Mouse (Mus musculus) stomach, embryonic 15.5 days (tissue): ENCODE measurements around the gene Ebpl. TPM values are rescaled to one million over a fixed set of nuclear protein-coding genes. Genes with fewer than 3 reads are reported as not detected.
"Not testable (repeated sequence)": the region's sequence is repeated elsewhere in the genome, so short reads cannot be mapped to it uniquely, and the experiment has no call there.

Experiments
- ATAC-seq: fragments of 200-750 bp; cut with Nextera tagmentation; 2 replicates; pipeline ENCODE4 v1.8.0; 2017; ENCODE audit warnings: low read depth, moderate number of reproducible peaks, moderate TSS enrichment; ENCODE audit not compliant: insufficient read depth, low FRiP score
- H3K27ac ChIP-seq: fragments of 300-500 bp; sonication (generic); 2 replicates; pipeline ENCODE4 v1.5.1; 2015; ENCODE audit warnings: mild to moderate bottlenecking, inconsistent platforms
- H3K27me3 ChIP-seq: fragments of 300-500 bp; sonication (generic); replicated peaks from 2 replicates; pipeline ENCODE4 v1.6.1; 2015; ENCODE audit warnings: inconsistent platforms
- H3K36me3 ChIP-seq: fragments of 300-500 bp; sonication (generic); 2 replicates; pipeline ENCODE4 v1.6.1; 2015; ENCODE audit warnings: inconsistent platforms
- H3K4me1 ChIP-seq: fragments of 300-500 bp; sonication (generic); 2 replicates; pipeline ENCODE4 v1.6.1; 2015; ENCODE audit warnings: inconsistent platforms
- H3K4me2 ChIP-seq: fragments of 300-500 bp; sonication (generic); 2 replicates; pipeline ENCODE4 v1.6.1; 2015; ENCODE audit warnings: mild to moderate bottlenecking, inconsistent platforms
- H3K4me3 ChIP-seq: fragments of 300-500 bp; sonication (generic); replicated peaks from 2 replicates; pipeline ENCODE4 v1.5.1; 2015; ENCODE audit warnings: inconsistent platforms
- H3K9ac ChIP-seq: fragments of 300-500 bp; sonication (generic); 2 replicates; pipeline ENCODE4 v1.6.1; 2015; ENCODE audit warnings: inconsistent platforms
- H3K9me3 ChIP-seq: fragments of 300-500 bp; sonication (generic); 2 replicates; pipeline ENCODE4 v1.6.1; 2016; ENCODE audit warnings: inconsistent platforms
- WGBS: fragments of 180-500 bp; shearing (Covaris S2); methylation state at CpG from one replicate; pipeline ENCODE4 v1.1.7; 2015; 5-methylcytosine and 5-hydroxymethylcytosine counted together
- polyA plus RNA-seq: library from polyadenylated mRNA; unstranded; fragments of >200 nt; fragmentation: Nextera tagmentation; extraction: Ambion mirVana; gene quantifications from 2 replicates; pipeline ENCODE4 v1.2.1, GENCODE M21; 2015

The Ebpl gene
- polyA plus RNA-seq, 1 experiment from 2014 or later, result 8.6 TPM

DNA sequence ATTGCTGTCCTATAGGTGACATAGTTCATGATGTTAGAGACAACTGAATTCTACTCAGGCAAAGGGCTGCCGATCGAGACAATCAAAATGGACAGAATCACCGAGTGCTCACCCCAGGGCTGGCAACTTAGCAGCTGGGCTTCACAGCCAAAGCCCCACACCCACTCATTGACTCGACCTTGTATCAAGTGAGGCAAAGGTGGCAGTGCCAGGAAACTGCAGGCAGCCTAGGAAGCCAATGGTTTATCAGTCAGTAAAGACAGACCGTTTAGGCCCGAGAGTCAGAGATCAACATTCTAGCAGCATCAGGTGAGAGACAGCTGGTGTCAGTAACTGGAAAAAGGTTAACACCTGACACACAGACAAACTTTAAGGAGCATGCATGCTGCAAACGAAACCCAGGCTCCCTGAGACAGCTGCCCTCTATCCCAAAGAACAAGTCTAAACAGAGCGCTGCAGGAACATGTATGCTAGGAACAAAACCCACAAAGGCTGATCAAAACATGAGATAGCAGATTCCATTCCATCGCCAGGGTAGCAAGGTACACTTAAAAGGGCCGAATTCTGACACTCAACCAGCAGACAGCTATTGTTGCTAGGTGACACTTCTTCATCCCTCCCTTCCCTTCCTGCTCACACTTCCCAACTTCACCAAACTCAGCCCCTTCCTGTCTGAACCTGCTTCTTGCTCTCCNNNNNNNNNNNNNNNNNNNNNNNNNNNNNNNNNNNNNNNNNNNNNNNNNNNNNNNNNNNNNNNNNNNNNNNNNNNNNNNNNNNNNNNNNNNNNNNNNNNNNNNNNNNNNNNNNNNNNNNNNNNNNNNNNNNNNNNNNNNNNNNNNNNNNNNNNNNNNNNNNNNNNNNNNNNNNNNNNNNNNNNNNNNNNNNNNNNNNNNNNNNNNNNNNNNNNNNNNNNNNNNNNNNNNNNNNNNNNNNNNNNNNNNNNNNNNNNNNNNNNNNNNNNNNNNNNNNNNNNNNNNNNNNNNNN is 5.7 kb downstream of the Ebpl start:
- Histone ChIP-seq H3K9ac (no peak overlapping the region), H3K4me1 (no peaks in the 10 kb centered on the region), H3K4me2 (no peak overlapping the region), H3K4me3 (no peak overlapping the region), H3K9me3 (no peaks in the 10 kb centered on the region), H3K36me3 (no peaks in the 10 kb centered on the region), H3K27me3 (no peaks in the 10 kb centered on the region), H3K27ac (peak overlapping the region; percentile 6)
- whole genome bisulfite sequencing, result 48% methylated on average over 10 of the region's 10 CpGs
- 0 out of 2 replicates have a peak, but pooled peaks have one; percentile 39 for ATAC-seq

DNA sequence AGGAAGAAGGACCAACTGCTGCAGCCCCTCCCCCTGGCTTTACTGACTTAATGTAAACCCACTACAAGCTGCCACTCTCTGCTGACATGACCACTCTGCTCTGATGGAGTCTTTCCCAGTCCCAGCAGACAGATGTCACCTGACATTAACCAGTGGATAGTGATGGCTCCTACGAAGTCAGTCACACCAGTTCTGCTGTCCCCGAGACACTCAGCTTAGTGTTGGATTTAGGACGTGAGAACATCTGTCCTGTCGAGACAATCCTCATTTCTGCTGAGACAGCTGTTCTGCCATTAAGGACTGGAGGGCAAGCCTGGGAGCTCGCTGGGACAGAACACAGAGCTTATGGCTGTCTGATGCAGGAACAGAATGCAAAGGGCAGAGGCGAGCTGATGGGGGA is 9.4 kb downstream of the Ebpl start:
- H3K27me3 ChIP-seq, result no peaks in the 10 kb centered on the region
- H3K9ac ChIP-seq, result no peak overlapping the region
- no peaks in the 10 kb centered on the region for H3K9me3 ChIP-seq
- ATAC-seq, result no peak
- H3K36me3 ChIP-seq, result no peaks in the 10 kb centered on the region
- H3K27ac ChIP-seq, result no peak overlapping the region
- H3K4me3 ChIP-seq, result no peak overlapping the region
- 51% methylated on average over 6 of the region's 6 CpGs for WGBS
- H3K4me2 ChIP-seq, result no peak overlapping the region
- no peaks in the 10 kb centered on the region for H3K4me1 ChIP-seq

DNA sequence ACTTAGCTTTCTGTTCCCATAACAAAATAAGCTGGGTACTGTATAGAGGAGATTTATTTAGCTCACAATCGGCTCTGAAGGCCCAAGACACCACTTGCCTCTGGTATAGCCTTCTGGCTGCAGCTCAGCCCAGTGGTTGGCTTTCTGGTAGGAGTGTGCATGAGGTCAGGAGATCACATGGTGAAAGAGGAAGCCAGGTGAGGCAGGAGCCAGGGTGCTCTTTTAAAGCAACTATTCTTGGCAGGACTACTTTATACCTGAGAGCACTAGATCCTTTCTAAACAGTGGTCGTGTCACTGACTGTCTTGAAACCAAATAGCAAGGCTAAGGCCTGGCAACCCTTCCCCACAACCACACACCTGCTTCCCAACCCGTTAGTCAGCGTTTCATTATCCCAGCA is 10.4 kb downstream of the Ebpl start:
- Histone ChIP-seq H3K9me3 (no peaks in the 10 kb centered on the region), H3K36me3 (no peaks in the 10 kb centered on the region), H3K9ac (no peak overlapping the region), H3K4me2 (no peak overlapping the region), H3K27ac (no peak overlapping the region), H3K27me3 (no peaks in the 10 kb centered on the region), H3K4me1 (no peaks in the 10 kb centered on the region), H3K4me3 (no peak overlapping the region)
- no peak for ATAC-seq
- WGBS, result 87% methylated on average over 4 of the region's 4 CpGs

DNA sequence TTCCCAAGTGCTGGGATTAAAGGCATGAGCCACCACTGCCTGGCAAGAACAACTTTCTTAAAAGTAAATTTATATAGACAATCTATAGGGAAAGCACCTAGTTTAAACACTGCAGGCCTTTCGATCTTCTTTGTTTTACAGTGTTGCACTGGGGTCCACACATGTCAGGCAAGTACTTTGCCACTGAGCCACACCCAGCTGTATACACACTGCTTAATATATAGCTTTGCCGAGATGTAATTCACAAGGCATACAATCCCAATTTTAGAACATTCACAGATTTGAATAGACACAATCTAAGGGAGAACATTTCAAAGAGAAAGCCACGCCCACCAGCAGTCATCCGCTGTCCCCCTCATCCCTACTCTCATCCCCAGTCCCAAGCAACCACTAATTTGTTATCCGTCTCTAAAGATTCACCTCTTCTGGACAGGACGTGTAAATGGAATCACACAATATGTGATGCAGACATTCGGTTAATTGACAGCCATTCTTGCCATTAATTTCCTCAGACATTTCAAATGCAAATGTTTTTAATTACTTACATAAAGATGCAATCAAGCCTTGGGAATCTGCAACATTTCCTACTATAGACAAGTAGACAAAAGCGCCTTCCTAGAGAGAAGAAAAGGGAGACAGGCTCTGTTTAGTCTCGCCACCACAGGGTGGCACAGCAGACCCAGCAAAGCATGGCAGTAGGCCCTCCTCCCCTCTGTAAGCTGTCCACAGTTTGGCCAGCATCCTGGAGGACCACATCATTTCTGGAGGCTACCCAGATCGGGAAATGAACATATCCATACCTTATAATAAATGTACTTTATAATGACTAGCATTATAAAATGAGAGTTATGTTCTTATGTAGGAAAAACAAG is 13.2 kb downstream of the Ebpl start:
- WGBS, result 79% methylated on average over 10 of the region's 10 CpGs

DNA sequence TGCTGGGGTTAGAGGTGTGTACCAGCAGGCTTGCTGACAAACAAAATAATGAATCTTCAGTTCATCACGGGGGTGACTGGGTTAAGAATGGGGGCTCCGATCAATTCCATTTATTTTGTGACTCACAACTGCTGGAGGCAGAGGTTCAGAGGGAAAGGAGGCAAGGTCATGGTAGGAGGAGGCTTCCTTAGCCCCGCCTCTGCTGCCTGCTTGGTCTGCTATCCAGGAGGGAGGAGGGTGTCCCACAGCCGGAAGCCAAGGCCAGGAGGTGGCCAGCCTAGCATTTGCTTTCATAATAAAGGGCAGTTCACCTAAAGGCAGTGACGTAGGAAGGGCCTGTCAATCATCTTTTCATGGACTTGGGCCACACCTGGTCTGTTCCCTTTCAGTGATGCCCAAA is 15.6 kb downstream of the Ebpl start:
- Histone ChIP-seq H3K36me3 (no peaks in the 10 kb centered on the region), H3K4me1 (no peaks in the 10 kb centered on the region), H3K27me3 (no peaks in the 10 kb centered on the region), H3K4me2 (no peak overlapping the region), H3K9me3 (no peaks in the 10 kb centered on the region), H3K4me3 (no peak overlapping the region), H3K9ac (no peak overlapping the region), H3K27ac (no peak overlapping the region)
- WGBS, result 66% methylated on average over 5 of the region's 5 CpGs
- no peak for ATAC-seq

More for the DNA sequence above, 13.2 kb downstream of the Ebpl start:
- no peaks in the 10 kb centered on the region for H3K4me1 ChIP-seq
- no peaks in the 10 kb centered on the region for H3K9me3 ChIP-seq
- no peak overlapping the region for H3K27ac ChIP-seq
- no peaks in the 10 kb centered on the region for H3K27me3 ChIP-seq
- no peak overlapping the region for H3K4me3 ChIP-seq
- no peaks in the 10 kb centered on the region for H3K36me3 ChIP-seq
- H3K4me2 ChIP-seq, result no peak overlapping the region
- no peak overlapping the region for H3K9ac ChIP-seq
- ATAC-seq, result no peak

DNA sequence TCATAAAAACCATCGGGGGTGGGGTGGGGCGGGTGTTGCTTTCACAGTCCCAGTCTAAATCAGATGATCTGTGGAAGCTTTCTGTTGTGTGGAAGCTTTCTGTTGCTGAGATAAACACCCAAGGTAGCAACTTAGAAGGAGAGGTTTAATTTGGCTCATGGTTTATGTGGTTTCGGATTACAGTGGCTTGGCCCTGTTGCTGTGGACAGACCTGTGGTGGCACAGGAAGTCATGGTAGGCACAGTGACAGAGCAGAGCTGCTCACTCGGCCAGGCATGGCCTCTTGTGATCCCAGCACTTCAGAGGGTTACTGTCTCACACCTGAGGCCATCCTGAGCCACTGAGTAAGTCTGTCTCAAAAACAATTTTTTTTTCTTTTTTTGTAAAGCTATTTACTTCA is 20.9 kb downstream of the Ebpl start:
- Histone ChIP-seq H3K4me3 (no peak overlapping the region), H3K4me2 (no peak overlapping the region), H3K9ac (no peak overlapping the region), H3K27ac (no peak overlapping the region), H3K9me3 (no peaks in the 10 kb centered on the region), H3K27me3 (no peaks in the 10 kb centered on the region), H3K4me1 (no peaks in the 10 kb centered on the region), H3K36me3 (no peaks in the 10 kb centered on the region)
- ATAC-seq, result no peak
- 86% methylated on average over 4 of the region's 4 CpGs for WGBS

DNA sequence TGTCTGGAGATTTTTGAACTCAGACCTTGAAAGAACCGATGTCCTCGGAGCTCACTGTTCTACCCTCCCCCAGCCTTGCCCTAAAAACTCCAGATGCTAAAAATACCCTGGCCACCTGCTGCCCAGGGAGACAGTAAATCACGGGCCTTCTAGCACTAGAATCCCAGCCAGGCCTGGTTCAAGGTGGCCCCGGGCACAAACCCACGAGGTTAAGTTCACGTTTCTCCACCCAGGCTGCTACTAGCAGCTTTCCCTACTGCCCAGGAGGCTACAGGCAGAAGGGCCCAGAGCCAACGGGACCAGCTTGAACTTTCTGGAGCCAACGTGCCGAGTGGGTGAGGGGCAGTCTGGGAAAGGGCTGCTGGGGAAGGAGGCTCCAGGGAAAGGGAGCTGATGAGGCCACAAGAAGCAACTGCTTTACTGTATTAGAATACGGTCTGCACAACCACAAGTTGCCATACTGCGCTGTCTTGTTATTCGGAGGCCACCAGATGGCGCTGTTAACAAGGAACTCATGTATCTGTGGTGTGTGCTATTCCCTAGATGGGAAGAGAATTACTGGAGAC is 29.2 kb downstream of the Ebpl start:
- 16% methylated on average over 13 of the region's 13 CpGs for WGBS

DNA sequence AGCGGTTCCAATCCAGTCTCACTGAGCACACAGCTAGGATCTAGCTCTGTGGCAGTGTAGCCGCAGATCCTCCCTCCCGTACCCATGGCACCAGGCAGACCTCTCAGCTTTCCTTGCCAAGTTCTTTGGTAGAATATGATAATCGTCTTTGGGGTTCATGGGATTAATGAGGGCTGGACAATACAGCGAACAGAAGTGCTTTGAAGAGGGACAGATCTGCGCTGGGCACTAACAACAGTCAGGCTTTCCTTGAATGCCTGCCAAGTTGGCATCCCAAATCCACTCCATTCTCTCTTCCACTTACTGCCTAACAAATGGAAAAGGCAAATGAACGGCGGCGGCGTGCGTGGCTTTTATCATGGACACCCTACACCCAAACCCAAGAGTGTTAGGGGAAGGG is 29.6 kb downstream of the Ebpl start:
- Histone ChIP-seq H3K4me2 (no peak overlapping the region), H3K4me3 (no peak overlapping the region), H3K4me1 (0 out of 2 replicates have a peak, but pooled peaks cover 8% of the 10 kb centered on the region), H3K27ac (no peak overlapping the region), H3K27me3 (no peaks in the 10 kb centered on the region), H3K9me3 (no peaks in the 10 kb centered on the region), H3K9ac (no peak overlapping the region), H3K36me3 (no peaks in the 10 kb centered on the region)
- ATAC-seq, result no peak
- 86% methylated on average over 11 of the region's 11 CpGs for WGBS

More for the DNA sequence above, 29.2 kb downstream of the Ebpl start:
- H3K36me3 ChIP-seq, result no peaks in the 10 kb centered on the region
- H3K27ac ChIP-seq, result no peak overlapping the region
- 0 out of 2 replicates have a peak, but pooled peaks have one; percentile 16 for ATAC-seq
- H3K4me1 ChIP-seq, result 0 out of 2 replicates have a peak, but pooled peaks cover 8% of the 10 kb centered on the region
- no peaks in the 10 kb centered on the region for H3K27me3 ChIP-seq
- no peak overlapping the region for H3K9ac ChIP-seq
- peak overlapping the region; percentile 29; the same call in 1 of the 2 replicates for H3K4me2 ChIP-seq
- no peak overlapping the region for H3K4me3 ChIP-seq
- H3K9me3 ChIP-seq, result no peaks in the 10 kb centered on the region

DNA sequence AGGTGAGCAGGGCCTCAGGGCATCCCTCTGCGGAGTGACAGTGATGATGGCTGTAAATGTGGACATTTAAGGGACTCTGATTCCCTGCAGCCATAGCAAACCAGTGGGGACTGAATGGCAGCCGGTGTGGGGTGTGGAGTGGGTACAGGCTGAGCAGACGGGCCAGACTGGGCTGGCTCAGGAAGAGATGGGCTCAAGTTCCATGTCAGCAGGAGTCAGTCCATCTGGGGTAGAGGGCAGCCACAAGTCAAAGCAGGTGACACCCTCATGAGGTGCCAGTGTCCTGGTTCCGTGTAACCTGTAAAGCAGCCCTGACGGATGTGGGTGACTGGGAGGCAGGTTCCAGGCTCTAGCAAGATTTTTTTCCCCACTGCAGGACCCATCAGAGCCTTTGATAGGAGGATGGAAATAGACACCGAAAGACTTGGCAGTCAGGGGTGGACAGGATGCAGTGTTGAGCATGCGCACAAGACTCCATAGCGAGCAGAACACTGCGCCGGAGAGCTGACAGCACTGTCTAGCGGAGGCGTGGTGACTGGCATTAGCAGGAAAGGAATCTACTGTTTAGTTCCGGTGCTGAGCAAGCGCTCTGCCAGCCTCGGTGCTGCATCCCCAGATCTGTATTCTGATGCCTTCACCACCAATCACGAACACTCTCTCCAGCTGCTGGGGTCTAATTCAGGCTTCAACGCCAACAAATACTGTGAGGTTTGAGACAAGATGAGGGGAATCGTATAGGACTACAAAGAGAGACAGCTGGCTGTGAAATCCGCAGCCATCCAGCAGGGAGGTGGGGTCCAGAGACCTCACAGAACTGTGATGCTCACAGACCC is 32.4 kb downstream of the Ebpl start:
- H3K4me2 ChIP-seq, result peak overlapping the region; percentile 49
- WGBS, result 32% methylated on average over 19 of the region's 19 CpGs
- peak overlapping the region; percentile 24; the same call in 1 of the 2 replicates for H3K4me3 ChIP-seq
- no peak for ATAC-seq
- H3K9me3 ChIP-seq, result no peaks in the 10 kb centered on the region
- no peaks in the 10 kb centered on the region for H3K36me3 ChIP-seq
- H3K27ac ChIP-seq, result no peak overlapping the region
- H3K27me3 ChIP-seq, result no peaks in the 10 kb centered on the region
- no peak overlapping the region for H3K9ac ChIP-seq
- 0 out of 2 replicates have a peak, but pooled peaks cover 8% of the 10 kb centered on the region for H3K4me1 ChIP-seq

DNA sequence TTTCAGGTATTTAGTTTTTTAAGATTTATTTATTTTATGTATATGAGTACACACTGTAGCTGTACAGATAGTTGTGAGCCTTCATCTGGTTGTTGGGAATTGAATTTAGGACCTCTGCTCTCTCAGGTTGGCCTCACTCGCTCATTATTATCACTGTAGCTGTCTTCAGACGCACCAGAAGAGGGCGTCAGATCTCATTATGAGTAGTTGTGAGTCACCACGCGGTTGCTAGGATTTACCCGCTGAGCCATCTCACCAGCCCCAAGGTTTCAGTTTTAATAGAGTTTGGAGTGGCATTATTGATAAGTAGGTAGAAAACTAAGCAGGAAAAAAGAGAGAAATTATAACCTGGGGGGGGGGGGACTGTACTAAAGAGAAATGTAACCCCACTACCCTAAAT is 33.2 kb downstream of the Ebpl start:
- H3K4me1 ChIP-seq, H3K4me3 ChIP-seq, H3K9me3 ChIP-seq, ATAC-seq, H3K27me3 ChIP-seq, H3K4me2 ChIP-seq, H3K36me3 ChIP-seq, H3K27ac ChIP-seq, H3K9ac ChIP-seq: not testable (repeated sequence)
- 28% methylated on average over 6 of the region's 6 CpGs for WGBS

DNA sequence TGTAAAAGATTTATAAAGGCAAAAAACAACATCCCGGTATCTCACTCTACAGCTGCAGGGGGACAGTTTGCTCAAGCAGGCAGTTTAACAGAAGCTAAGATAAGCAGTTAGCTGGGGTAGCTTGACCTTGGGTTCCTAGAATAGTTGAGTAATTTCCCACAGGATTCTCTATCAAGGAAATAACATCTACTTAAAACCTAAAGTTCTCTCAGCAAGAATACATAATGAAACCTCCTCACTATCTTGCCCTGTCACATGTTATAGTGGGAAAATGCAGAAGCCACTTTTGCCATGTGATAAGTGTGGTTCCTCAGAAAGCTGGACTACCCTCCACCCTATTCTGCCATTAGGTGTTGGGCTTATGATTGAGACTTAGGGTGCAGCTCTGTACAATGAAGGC is 37.5 kb downstream of the Ebpl start:
- Histone ChIP-seq H3K9me3 (no peaks in the 10 kb centered on the region), H3K4me2 (no peak overlapping the region), H3K27ac (no peak overlapping the region), H3K27me3 (no peaks in the 10 kb centered on the region), H3K36me3 (no peaks in the 10 kb centered on the region), H3K4me1 (0 out of 2 replicates have a peak, but pooled peaks cover 3% of the 10 kb centered on the region), H3K9ac (no peak overlapping the region), H3K4me3 (no peak overlapping the region)
- ATAC-seq, result no peak
- WGBS, result 95% methylated on average over 1 of the region's 1 CpGs
